Mouse (Mus musculus) lung, adult 2 months (tissue): Measurements from ENCODE around the gene Celf2. TPM values are rescaled to one million over a fixed set of nuclear protein-coding genes. Genes with fewer than 3 reads are reported as not detected.

ENCODE experiments used
- DNase-seq: peaks from one replicate; pipeline ENCODE4 v3.0.0; 2022
- H3K4me1 ChIP-seq: fragments of 200-500 bp; 2 replicates; pipeline ENCODE4 v1.6.1; 2011; ENCODE audit warnings: low read length; ENCODE audit not compliant: control insufficient read depth, insufficient read depth
- H3K4me3 ChIP-seq: fragments of 200-500 bp; replicated peaks from 2 replicates; pipeline ENCODE3; 2011; ENCODE audit warnings: low read depth, mild to moderate bottlenecking, control low read depth, low read length; ENCODE audit errors: extremely low read depth
- CTCF ChIP-seq: fragments of 200-500 bp; IDR thresholded peaks from 2 replicates; pipeline ENCODE4 v1.5.1; 2011; ENCODE audit warnings: mild to moderate bottlenecking, low read length, control low read depth; ENCODE audit not compliant: insufficient read depth
- POLR2A ChIP-seq: fragments of 200-500 bp; IDR thresholded peaks from 2 replicates; pipeline ENCODE4 v1.6.1; 2011; ENCODE audit warnings: low read depth, mild to moderate bottlenecking, control low read depth, low read length, borderline replicate concordance; ENCODE audit errors: extremely low read depth
- WGBS: fragments of 180-500 bp; shearing (Covaris S2); methylation state at CpG from one replicate; pipeline ENCODE4 v1.1.7; 2018; 5-methylcytosine and 5-hydroxymethylcytosine counted together
- polyA plus RNA-seq: library from polyadenylated mRNA; depleted of rRNA; stranded (reverse); fragments of >200 nt; gene quantifications from 2 replicates; pipeline ENCODE4 v1.2.3, GENCODE M21; 2012

Gene Celf2
- polyA plus RNA-seq, 1 experiment, result 43.4 TPM

GRCm38 (mm10) chr2:7245958-7246774 is 263.2 kb downstream of the Celf2 start:
- WGBS, result 55% methylated on average over 4 of the region's 4 CpGs
- TF ChIP-seq POLR2A (no peak), CTCF (no peak)
- Histone ChIP-seq H3K4me1 (peaks cover 7% of the 10 kb centered on the region), H3K4me3 (no peak overlapping the region)
- DNase-seq, result no peak

GRCm38 (mm10) chr2:7242139-7242538 is 267.2 kb downstream of the Celf2 start:
- DNase-seq, result no peak
- TF ChIP-seq POLR2A (no peak), CTCF (no peak)
- 24% methylated on average over 1 of the region's 1 CpGs for WGBS
- Histone ChIP-seq H3K4me3 (no peak overlapping the region), H3K4me1 (peaks cover 7% of the 10 kb centered on the region)

DNA sequence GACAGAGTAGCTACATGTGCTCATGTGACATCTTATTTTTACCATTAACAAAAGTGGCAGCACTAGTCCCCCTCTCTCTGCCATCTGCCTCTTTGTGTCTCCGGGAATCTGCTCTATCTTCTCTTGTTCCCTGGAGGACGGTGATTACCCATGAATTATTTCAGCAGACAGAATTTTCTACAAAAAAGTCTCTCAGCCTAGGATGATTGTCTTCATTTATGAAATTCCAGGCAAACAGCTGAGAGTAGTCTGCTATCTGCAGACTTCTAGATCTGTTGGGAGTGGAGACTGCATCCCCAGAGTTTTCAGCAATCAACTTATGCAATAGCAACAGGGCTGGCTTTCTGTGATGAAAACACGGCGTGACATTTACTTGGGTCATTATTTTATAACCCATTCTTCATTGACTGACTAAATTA is 267.8 kb downstream of the Celf2 start:
- TF ChIP-seq CTCF, result no peak
- no peak for TF ChIP-seq POLR2A
- H3K4me1 ChIP-seq, result peaks cover 7% of the 10 kb centered on the region
- 78% methylated on average over 4 of the region's 4 CpGs for WGBS
- H3K4me3 ChIP-seq, result no peak overlapping the region
- no peak for DNase-seq

DNA sequence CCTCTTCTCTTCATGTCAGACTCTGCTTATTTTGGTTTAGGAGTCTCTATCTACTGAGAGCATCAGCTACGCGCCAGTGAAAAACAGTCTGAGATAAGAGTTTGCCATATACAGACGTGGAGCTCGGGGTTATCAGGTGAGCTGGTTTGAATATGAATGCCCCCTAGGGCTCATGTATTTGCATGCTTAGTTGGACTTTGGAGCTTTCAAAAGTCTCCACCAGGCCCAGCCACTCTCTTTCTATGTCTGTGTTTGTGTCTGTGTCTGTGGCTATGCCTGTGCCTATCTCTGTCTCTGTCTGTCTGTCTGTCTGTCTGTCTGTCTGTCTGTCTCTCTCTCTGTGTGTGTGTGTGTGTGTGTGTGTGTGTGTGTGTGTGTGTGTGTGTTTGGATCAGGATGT is 272.1 kb downstream of the Celf2 start:
- H3K4me3 ChIP-seq, result no peak overlapping the region
- TF ChIP-seq CTCF, result no peak
- no peak for TF ChIP-seq POLR2A
- H3K4me1 ChIP-seq, result peaks cover 3% of the 10 kb centered on the region
- DNase-seq, result no peak
- 80% methylated on average over 4 of the region's 4 CpGs for WGBS

DNA sequence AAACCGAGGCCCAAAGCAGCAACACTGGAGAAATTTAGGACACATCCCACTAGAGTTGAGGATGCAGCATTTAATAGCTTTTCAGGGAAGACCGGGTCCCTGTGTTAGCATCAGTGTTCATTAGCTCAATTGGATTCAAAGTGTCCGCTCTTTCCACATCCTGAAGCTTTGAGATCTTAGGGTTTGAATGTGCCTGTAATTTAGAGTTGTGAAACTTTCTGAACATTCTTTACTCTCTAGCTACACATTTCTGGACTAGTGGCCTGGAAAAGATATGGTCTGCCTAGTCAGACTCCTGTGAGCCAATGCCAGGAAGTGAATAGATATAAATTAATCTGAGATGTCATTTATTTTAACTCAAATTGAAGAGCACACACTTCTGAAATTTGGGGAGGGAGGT is 272.9 kb downstream of the Celf2 start:
- TF ChIP-seq CTCF (no peak), POLR2A (no peak)
- Histone ChIP-seq H3K4me1 (no peaks in the 10 kb centered on the region; the same call in 1 of the 2 replicates), H3K4me3 (no peak overlapping the region)
- WGBS, result 85% methylated on average over 3 of the region's 3 CpGs
- no peak for DNase-seq

DNA sequence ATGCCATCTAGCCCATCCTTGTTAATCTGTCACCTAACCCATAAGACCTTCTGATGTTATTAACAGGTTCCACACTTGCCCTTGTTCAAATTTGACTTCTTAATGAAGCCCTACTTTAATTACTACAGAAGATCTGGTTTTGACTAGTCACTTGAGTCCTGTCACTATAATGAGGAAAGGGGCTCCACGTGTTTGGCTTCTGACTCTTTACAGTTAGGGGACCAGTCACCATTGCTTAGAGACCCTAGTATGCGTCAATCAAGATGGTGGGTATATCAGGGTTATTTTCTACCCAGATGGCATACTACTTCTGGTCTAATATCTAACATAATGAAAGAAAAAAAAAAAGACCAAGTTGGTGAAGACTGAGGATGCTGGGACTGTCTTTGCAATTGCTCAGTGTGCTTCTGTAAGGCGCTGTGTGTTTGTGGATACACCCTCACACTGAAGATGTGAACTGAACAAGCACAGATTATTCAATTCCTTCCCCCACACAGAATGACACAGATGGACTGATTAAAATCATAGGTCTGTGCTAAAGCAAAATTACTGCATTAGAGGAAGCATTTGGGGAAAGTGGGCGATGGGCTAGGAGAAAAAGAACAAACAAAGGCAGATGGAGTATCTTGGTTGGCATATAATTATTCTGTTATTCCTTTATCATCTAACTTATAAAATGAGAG is 274.2 kb downstream of the Celf2 start:
- Histone ChIP-seq H3K4me3 (no peak overlapping the region), H3K4me1 (no peaks in the 10 kb centered on the region)
- 93% methylated on average over 4 of the region's 4 CpGs for WGBS
- DNase-seq, result no peak
- TF ChIP-seq POLR2A (no peak), CTCF (no peak)

DNA sequence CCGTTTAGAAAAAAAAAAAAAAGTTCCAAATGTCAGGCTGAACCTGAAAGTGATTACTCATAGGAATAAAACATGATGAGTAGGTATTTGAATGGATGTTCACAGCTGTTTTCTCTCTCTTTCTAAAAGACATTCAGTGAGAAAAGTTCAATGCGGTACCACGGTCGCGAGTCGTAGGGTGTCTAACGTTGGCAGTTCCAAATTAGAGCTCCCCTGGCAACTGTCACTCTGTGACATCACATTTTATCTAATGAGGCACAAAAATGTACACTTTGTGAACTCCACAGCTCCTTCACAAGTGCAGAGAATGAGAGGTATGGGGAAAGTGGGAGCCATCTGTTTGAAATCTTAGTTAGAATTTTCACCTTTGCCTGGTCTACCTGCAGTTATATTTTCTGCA is 274.8 kb downstream of the Celf2 start:
- Histone ChIP-seq H3K4me3 (no peak overlapping the region), H3K4me1 (no peaks in the 10 kb centered on the region)
- 89% methylated on average over 7 of the region's 7 CpGs for WGBS
- no peak for DNase-seq
- TF ChIP-seq POLR2A, result no peak
- TF ChIP-seq CTCF, result no peak

GRCm38 (mm10) chr2:7233411-7233810 is 276.0 kb downstream of the Celf2 start:
- TF ChIP-seq CTCF, result no peak
- no peak for TF ChIP-seq POLR2A
- DNase-seq, result no peak
- Histone ChIP-seq H3K4me1 (no peaks in the 10 kb centered on the region), H3K4me3 (no peak overlapping the region)
- WGBS, result 84% methylated on average over 2 of the region's 2 CpGs

- TF ChIP-seq CTCF (no peak), POLR2A (no peak)
- WGBS, result 82% methylated on average over 7 of the region's 7 CpGs
Observed at GRCm38 (mm10) chr2:7226785-7227184, 282.6 kb downstream of the Celf2 start.

More at GRCm38 (mm10) chr2:7226785-7227184, 282.6 kb downstream of the Celf2 start:
- H3K4me1 ChIP-seq, result no peaks in the 10 kb centered on the region
- no peak overlapping the region for H3K4me3 ChIP-seq
- DNase-seq, result no peak
